Mouse (Mus musculus): ENCODE measurements around the gene Cdh11.
A peak's percentile ranks its signal among the peaks of the same experiment; 100 is the strongest.

The Cdh11 gene

DNA sequence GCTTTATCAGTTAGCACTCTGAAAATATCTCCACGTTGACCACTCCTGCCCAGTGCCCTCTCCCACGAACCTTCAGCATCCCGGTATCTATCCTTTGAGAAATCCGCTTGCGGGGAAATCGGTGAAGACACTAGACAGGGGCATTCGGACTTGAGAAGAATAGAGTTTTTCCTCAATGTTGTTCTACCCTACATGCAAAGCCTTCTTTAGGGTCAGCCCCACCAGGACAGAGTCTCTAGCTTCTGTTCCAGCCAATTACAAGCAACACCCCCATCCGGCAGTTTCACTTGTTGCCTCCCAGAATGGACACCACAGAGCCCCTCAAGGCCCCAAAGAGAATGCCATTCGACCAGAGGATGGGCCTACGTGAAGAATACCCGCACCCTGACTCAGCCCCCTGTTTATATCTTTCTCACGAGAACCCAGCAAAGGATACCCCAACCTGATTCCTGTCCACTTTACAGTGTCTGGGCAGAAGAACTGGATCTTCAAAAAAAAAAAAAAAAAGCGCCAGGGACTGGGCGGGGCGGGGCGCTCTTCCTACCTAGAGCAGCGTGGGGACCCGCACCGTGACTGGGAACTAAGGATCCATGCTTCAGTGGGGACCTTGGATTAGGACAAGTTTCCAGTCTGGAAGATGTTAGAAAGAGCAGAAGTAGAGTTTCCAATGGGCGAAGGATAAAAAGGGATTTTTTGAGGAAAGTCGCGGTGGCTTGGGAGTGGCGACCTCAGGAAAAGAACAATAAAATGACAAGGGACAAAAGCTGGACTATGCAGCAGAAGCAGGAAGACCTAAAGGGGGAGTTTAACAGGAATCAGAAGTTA lies at the start of gene Cdh11:
Cdh11 (minus strand) TSS at position 51 of the 825 bp plus-strand sequence.
- no peak for DNase-seq (ENCODE audit: low read depth, low spot score)

- no peak for DNase-seq (ENCODE audit: low read depth, low spot score)
These were observed 28.5 kb upstream of the Cdh11 start for GRCm38 (mm10) chr8:102813959-102814358.

DNA sequence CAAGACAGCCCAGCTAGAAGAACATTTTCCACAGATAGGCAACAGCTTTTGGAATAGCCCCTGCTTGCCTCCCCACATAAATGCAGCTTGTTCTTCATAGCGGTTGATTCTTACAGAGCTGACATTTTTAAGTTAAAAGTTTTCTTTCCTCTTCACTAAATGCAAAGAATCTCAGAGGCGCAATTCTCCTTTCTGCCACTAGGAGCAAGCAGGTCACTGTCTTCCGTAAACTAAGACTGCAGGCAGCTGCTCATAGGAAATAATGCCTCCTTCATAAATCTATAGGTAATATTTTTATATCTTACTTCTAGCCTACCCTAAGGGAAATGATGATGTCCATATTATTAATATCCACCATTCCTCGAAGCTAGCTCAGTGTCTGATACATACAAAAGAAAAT lies 4.9 kb upstream of the Cdh11 start:
- DNase-seq (ENCODE audit: low read depth, low spot score), result no peak

DNA sequence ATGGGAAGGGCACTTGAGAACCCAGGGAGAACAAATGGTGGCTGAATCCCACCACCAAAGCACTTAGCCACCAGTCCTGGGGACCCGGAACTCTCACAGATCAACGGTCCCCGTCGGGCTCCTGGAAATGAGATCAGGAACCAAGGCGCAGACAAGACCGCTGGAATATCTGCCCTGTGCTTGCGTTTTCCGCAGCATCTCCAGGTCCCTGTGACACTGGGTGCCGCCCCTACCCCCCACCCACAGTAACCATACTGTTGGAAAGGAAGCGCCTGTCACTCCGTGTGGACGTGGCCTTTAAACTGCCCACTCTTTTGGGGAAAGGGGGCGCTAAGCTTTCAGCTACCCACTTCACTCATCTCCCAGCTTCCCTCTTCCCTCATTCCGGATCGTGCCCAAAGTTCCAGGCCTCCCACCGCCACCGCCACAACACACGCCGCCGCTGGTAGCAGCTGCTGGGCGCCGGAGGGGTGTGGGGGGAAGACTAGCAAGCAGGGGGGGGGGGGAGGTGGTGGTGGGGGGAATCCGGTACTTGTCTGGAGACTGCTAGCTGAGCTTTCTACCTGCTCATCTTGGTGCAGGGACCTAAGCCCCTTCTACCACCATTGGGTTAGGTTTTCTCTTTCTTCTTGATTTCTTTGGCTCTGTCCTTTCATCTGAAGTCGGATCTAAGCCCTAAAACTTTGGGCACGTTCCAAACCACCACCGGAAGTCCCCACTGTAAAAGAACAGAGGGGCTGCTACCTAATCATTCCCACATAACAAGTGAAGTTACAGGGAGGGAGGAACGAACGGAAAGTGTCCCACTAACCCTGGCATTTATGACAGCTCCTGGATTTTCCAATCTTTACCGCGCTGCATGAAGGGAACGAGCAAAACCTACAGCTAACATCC lies 1.3 kb upstream of the Cdh11 start:
- DNase-seq (ENCODE audit: low read depth, low spot score), result no peak

DNA sequence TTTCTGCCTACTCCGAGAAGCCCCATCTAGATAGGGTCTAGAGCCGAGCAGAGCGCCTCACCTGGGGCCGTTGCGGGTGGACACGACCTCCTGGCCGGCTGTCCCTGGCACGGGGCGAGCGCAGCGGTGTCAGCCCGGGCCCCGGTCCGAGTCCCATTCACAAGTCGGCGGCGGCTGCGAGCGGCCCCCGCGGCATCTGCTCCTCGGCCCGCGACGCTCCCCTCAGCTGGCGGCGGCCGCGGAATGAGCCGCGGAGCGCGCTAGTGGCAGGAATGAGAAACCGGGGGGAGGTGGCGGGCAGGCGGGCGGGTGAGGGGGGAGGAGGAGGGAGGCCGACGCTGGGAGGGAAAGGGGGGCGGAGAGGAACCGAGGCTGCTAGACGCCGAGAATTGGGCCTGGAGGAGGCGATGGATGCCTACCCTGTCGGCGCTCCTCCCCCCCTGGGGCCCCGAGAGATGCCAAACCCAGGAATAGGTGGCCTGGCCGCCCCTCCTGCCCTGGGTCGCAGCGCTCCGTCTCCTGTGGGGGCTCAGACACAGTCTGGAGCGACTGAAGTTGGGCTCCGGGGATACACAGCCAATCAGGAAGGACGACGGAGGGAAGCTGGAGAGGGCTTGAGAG lies 497 bp downstream of the Cdh11 start:
- DNase-seq (ENCODE audit: low read depth, low spot score), result no peak

GRCm38 (mm10) chr8:102783821-102784591 lies 1.4 kb downstream of the Cdh11 start:
- DNase-seq (ENCODE audit: low read depth, low spot score), result no peak

DNA sequence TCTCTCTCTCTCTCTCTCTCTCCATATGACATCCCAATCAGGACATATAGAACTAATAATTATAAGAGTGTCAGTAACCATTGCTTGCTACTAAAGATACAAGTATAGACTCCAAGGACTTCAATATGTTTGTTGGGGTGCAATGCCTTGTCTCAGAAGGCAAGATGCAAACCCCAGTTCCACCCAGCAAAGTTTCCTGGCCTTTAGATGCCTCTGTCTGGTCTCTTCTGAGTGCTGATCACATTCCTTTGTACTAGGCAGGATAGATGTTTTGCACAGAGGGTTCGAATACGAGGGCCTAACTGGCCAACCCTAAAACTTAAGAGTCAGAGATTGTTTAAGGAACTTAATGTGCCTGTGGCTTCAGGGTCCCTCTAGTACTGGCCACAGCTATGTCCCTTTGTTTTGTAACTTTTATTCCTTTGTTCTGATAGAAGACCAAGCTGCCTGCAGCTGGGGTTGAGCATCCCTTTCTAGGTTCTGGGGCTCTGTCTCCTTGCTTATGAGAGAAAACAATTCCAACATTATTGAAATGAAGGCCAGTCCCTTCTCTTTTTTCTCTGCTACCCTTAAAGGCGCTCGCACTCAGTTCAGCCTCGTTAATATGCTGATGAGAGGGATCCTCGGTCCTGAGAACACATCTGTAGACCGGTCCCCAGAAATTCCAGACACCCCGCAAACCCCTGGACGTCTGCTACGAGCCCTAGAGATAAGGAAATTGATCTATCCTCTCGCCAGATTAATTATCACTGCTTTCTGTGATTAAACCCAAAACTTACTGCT lies 2.5 kb downstream of the Cdh11 start:
- no peak for DNase-seq (ENCODE audit: low read depth, low spot score)

- DNase-seq (ENCODE audit: low read depth, low spot score), result peak; percentile 73
These were observed 4.5 kb downstream of the Cdh11 start for GRCm38 (mm10) chr8:102780899-102781298.

- no peak for DNase-seq (ENCODE audit: low read depth, low spot score)
These were observed 10.8 kb downstream of the Cdh11 start for GRCm38 (mm10) chr8:102774594-102774993.

DNA sequence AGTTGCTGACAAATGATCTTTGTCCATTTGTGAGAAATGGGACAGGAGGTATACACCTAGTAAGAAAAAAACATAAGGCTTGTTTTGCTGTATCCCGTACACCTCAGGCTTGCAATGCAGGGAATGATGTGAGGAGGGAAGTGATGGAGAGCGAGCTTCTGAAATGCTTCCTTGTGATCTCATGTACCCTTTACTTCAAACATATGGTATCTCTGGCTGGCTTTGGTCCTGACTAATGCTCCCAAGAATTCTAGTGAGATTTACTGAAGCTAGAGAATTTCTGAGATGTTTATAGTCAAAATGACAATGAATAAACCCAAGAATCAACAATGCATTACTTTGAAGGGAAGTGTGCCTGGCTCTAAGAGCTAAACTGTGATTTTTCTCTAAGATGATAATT lies 14.0 kb downstream of the Cdh11 start:
- DNase-seq (ENCODE audit: low read depth, low spot score), result no peak

DNA sequence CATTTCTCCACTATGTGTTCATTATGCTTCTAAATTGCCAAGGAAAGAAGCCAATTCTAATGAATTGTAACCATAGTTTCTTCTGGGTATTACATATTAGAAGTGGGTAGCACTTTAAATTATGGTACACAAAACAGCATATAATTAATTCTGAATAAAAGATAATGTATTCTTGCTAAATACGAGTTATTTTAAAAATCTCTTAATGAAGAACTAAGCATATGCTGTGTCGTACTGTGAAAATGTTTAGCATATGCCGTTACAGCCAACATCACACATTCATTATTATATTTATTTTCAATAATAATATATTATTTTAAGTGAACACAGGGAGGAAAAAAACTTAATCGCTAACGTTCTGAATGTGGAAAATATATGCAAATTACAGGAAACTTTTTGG lies 31.6 kb downstream of the Cdh11 start:
- DNase-seq (ENCODE audit: low read depth, low spot score), result no peak

GRCm38 (mm10) chr8:102742940-102743339 lies 42.5 kb downstream of the Cdh11 start:
- no peak for DNase-seq (ENCODE audit: low read depth, low spot score)

DNA sequence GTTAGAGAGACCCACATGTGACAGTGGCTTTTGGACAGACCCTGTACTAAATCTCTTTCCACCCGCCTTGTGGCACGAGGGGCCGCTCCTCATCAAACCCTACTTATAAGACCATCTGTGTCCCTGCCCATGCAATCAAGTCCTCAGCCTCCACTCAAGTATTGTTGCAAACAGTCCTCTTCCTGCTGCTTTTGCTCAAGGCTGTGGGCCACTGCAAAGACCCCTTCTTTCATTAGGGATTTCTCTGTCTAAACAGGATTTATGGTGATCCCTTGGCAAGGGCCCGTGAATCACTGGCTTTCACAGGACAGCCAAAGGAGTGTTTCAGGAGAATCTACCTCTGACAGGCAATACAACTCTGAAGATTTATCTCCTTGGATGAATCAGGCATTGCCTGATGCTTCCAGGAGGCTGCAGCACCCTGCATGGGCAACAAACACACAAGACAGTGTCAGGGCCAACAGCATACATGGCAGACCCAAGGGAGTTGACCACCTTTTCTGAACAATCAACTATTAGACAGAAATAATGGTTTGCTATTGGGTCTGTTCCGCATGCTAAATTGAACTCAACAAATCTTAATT lies 43.3 kb downstream of the Cdh11 start:
- DNase-seq (ENCODE audit: low read depth, low spot score), result no peak

GRCm38 (mm10) chr8:102740963-102741362 lies 44.5 kb downstream of the Cdh11 start:
- DNase-seq (ENCODE audit: low read depth, low spot score), result no peak

GRCm38 (mm10) chr8:102738961-102739487 lies 46.4 kb downstream of the Cdh11 start:
- DNase-seq (ENCODE audit: low read depth, low spot score), result peak; percentile 13

DNA sequence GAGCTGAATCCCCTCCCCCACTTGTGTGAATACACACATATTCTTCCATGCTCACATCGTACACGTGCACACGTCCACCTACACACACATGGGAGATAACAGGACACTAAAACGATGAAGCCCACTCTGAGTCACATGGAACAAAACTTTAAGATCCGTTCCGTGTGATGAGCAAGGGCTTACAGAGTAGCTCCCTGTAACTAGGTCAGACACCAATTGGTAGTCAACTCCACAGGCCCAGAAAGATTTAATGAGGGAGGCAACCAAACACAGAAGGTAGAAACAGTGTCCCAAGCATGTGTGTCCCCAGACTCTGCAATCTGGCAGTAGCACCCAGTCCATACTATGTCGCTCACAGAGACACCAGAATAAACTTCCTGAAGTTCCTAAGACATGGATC lies 47.0 kb downstream of the Cdh11 start:
- peak; percentile 4 for DNase-seq (ENCODE audit: low read depth, low spot score)

DNA sequence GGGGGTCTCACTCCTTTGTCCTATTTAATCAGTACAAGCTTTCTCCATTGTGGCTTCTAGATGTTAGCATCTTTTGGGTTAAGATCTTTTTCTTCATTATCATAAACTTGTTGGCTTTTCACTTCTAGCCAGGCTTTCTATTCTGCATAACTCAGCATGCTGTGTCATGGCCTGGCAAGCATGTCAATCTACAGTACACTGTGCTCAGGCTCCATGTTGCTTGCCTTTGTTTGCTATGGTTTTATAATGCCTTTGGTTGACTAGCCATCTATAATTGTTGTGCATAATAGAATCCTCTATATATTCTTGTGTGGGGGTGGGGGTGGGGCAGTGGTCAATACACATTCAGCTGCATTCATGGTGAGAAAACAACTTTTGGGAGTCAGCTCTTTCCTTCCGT lies 51.0 kb downstream of the Cdh11 start:
- no peak for DNase-seq (ENCODE audit: low read depth, low spot score)

DNA sequence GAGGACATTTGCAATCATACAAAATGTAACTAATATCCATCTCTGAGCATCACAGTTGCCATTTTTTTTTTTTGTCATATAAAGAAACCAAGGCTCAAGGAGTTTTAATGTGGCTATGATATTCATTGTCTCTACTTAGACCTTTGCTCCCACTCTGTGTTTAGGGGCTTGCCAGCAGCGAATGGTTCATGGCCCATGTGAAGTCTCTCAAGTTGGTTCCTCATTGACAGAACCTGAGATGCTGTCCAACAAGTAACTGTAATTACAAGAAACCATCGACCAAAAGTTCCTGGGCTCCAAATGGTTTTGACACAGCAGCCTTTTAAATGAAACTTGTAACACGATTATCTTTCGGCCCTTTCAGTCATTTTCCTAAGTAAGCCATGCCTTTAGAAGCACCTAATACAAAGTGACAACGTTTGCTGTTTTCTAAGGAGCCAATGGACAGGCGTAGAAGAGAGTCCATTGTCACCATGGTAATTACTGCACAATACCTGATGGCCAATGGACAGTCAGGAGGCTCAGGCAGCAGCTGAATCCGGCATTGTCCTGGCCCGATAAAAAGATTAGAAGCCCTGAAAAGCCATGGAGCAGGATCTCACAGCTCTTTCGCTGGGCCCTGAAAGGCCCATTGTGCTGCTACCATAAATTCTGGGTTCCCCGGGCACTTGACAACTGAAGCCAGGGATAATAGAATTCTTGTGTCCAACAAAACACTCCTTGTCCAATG lies 59.1 kb downstream of the Cdh11 start:
- no peak for DNase-seq (ENCODE audit: low read depth, low spot score)

- no peak for DNase-seq (ENCODE audit: low read depth, low spot score)
These were observed 59.9 kb downstream of the Cdh11 start for GRCm38 (mm10) chr8:102725496-102725895.
